Mouse (Mus musculus): ENCODE data around the gene Gm20388.
A peak's percentile ranks its signal among the peaks of the same experiment; 100 is the strongest.

Gm20388 gene

DNA sequence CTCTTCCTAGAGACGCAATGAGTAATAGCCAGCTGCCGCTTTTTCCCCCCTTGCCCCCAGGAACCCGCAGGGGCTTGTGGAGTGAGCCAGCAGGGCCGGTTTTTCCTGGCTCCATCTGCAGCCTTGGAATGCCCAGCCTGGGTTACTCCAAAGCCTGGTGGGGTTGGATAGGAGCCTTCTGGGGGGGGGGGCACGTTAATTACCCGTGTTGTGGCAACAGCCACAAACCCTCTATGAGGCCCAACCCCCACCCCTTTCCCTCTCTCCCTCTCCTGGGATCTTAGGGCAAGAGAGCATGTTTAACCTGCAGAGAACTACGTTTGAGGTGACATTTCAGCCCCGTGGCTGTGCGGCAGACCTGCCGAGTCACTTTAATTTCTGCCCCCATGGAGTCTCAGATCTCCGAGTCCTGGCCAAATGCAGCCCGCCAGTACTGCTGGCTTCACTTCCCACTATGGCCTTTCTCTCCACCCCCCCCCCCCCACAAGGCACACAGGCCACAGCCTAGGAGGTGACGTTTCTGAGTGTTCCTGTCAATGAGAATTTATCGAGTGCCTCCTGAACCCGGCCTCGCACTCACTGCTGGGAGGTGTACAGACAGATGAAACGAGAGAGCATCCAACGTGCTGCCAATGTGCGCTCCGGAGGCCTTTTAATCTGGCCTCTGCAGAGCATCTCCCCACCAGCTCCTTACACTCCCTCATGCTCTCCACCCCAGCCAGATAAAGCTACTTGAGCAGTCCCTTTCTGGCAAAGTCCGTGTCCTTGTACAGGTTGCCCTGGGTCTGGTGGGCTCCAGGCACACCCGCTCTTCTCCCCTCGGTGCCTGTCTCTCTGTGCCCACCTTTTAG, 629.4 kb downstream of the Gm20388 start:
- DNase-seq (ENCODE audit: extremely low read depth, insufficient read length, low spot score) = peak; percentile 32

DNA sequence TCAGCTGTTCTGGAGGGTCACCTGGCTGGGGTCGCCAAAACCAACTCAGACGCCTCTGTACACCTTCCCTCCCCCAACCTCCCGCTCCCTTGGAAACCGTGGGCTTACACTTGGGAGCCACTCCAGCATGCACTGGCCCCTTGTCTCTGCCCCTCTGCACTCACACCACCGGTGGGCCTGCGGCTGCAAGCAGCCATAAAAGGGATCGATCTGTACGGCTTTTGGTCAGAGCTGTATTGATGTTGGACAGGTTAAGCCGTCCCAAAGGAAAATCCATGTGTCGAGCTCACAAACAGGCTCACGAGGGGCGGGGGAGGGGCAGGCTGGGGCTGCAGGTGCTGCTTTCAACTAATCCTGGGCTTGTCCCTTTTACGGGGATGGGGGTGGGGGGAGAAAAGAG, 632.4 kb downstream of the Gm20388 start:
- DNase-seq (ENCODE audit: extremely low read depth, insufficient read length, low spot score) = no peak

DNA sequence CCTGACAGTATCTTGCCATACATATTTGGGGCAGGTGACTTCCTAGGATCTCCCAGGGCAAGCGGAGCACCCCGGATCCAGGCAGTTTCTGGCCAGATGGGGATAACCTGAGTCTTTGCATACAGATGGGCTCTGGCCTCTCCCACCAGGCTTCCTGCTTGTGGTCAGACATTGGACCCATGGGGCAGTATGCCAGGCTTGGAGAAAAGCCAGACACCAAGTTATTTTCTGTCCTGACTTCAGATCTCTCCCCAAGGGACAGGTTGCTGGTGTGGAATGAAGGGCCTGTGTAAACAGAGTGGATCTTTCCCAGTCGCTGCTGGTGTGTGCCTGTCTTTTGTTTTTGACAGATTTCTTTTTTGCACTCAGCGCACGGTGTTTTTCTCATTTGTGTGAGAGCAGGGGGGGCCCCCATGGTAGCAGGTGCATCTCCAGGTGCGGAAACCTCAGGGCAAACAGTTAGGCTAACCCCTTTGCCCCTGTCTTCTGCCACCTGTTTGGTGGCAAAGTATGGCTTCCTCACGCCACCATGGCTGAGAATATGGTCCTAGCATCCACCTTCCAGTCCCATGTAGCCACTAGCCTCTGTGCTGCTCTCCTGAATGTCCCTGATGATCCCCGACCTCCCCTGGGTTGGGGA, 632.9 kb downstream of the Gm20388 start:
- peak; percentile 57 for DNase-seq (ENCODE audit: extremely low read depth, insufficient read length, low spot score)

DNA sequence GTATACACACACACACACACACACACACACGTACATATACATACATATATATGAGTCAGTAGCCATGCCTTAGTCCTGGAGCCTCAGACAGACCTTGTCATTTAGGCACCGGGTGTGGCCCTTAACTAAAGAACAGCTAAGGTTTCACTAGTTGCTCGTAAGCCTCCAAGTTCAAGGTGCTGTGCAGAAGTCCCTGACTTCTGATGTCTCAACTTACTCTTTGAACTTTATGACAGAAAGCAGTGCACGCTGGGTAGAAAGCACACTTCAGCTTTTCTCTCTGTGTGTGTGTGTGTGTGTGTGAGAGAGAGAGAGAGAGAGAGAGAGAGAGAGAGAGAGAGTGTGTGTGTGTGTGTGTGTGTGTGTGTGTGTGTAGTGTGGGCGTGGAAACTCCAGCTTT, 633.5 kb downstream of the Gm20388 start:
- DNase-seq (ENCODE audit: extremely low read depth, insufficient read length, low spot score) = no peak

- DNase-seq (ENCODE audit: extremely low read depth, insufficient read length, low spot score) = no peak
Measured at GRCm38 (mm10) chr8:120547562-120547961, 636.9 kb downstream of the Gm20388 start.

- DNase-seq (ENCODE audit: extremely low read depth, insufficient read length, low spot score) = no peak
Measured at GRCm38 (mm10) chr8:120548313-120548761, 637.7 kb downstream of the Gm20388 start.

DNA sequence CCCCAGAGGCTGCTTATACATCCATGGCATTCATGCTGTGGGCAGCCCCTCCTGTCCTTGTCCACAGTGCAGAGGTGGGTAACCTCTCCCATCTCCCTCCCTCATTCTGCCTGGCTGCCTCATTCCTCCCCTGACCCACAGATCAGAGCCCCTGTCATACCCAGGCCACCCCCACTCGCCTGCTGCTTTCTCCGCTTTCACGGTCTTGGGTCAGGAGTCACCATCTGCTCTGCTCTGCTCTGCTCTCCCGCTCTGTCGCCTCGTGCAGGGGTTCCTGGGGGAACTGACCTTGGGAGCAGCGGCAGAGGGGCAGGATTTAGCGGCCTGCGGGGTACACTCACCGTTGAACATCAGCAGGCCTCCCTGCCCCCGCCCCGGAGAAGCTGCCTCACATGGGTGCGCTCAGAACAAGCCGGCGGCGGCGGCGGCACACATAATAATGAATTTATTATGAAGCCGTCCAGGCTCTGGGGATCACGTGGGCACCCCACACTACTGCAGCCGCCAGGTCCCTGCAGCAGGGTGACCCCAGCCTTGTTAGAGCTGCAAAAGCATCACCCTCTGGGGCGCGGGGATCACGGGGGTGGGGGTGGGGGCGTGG, 638.8 kb downstream of the Gm20388 start:
- DNase-seq (ENCODE audit: extremely low read depth, insufficient read length, low spot score) = no peak

- DNase-seq (ENCODE audit: extremely low read depth, insufficient read length, low spot score) = no peak
Measured at GRCm38 (mm10) chr8:120549922-120550321, 639.3 kb downstream of the Gm20388 start.

- no peak for DNase-seq (ENCODE audit: extremely low read depth, insufficient read length, low spot score)
Measured at GRCm38 (mm10) chr8:120550430-120550829, 639.8 kb downstream of the Gm20388 start.

GRCm38 (mm10) chr8:120550937-120551676, 640.5 kb downstream of the Gm20388 start:
- DNase-seq (ENCODE audit: extremely low read depth, insufficient read length, low spot score) = no peak

DNA sequence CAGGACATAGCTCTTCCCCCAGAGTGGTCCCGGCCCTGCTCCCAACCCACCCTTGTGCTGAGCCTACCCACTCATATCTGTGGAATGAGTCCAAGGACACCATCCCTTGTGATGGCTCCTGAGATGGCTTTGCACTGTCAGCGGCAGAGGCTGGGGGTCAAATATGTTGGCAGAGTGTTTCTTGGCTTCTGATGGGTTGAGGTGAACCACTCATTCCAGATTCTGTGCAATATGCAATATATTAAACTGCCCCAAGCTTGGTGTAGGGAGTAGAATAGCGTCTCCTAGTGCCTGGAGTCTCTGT, 641.0 kb downstream of the Gm20388 start:
- no peak for DNase-seq (ENCODE audit: extremely low read depth, insufficient read length, low spot score)

- DNase-seq (ENCODE audit: extremely low read depth, insufficient read length, low spot score) = no peak
Measured at GRCm38 (mm10) chr8:120552509-120552908, 641.9 kb downstream of the Gm20388 start.

DNA sequence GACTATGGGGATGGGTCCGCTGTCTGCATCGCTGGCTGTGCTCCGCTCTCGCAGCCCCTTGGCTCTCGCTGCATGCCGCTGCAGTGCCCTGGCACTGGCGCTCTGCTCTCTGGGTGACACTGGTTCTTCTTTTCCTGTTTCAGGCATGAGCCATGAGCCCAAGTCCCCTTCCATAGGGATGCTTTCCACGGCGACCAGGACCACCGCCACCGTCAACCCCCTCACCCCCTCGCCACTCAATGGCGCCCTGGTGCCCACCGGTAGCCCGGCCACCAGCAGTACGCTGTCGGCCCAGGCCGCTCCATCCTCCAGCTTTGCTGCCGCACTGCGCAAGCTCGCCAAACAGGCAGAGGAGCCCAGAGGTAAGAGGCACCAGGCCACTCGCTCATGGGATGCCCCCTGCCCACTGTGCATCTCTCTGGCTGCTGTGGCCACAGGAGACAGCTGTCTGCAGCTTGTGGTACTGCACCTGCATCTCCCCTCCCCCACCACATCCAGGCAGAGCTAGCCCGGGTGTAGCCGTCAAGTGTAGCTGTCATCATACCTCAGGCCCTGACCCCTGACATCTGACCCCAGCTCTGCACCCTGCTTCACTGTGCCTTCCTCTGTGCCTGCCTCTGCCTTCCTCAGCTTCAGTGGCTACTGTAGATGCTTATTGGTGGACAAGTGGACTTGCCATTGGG, 642.9 kb downstream of the Gm20388 start:
- no peak for DNase-seq (ENCODE audit: extremely low read depth, insufficient read length, low spot score)

- DNase-seq (ENCODE audit: extremely low read depth, insufficient read length, low spot score) = no peak
Measured at GRCm38 (mm10) chr8:120554466-120555039, 643.9 kb downstream of the Gm20388 start.

DNA sequence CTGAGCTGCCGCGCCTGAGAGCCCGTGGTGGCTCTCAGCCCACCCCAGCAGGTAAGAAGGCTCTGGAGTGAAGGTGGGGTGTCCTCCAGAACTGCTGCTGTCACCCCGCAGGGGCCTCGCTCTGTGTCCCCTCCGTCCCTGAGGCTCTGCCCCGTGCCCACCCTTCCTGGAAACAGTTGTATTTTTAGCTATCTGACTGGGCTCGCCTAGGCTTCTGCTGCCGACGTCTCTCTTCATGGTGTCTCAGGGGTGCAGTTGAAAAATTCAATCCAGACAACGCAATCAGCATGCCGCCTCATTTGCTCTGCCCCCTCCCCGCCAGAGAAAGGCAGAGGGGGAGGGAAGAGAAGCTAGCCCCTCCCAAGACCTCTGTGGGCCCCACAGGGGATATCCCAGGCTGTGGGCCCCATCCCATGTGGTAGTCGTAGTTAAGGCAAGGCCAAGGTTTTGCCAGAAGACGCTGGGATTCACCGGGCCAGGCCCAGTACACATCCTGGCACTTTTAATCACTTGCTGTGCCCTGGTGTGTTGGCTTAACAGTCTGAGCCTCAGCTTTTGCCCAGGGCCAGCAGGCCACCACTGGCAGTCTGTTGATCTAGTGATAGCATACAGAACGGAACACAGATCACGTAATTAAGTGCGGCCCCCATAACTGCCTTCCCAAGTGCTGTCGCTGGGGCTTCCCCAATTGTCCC, 645.7 kb downstream of the Gm20388 start:
- DNase-seq (ENCODE audit: extremely low read depth, insufficient read length, low spot score) = no peak

DNA sequence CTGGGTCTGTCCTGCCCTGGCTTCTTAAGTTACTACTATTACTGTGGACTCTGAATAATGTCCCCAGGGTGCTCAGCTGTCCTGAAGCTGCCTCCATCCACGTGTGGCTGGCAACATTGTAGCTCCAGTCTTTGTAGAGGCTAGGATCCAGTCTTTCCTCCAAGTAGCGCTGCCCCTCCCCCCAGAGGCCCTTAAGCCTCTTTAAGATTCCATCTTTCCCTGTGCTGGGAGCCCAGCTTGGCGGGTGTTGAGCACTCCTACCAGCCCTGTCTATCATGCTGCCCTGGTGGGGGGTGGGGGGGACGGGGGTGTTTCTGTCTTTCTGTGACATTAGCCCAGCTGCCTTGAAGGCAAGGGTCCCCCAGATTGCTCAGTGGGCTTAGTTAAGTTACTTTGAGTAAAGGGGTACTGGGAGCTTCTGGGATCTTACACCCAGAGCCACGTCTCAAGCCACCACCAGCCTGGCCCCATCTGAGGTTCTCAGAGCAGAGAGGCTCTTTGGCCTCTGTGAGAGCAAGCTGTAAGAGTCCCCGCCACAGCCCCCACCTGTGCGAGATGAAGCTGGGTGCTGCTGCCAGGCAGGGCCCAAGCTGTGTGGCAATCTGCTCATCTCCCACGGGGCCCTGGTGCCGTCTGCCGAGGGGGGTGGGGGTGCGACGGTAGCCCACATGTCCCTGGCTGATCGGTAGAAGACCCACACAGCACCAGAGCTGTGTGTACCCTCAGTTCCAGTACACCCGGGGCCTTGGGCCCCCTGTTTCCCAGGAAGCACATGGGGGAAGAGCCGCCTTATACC, 646.7 kb downstream of the Gm20388 start:
- no peak for DNase-seq (ENCODE audit: extremely low read depth, insufficient read length, low spot score)

- DNase-seq (ENCODE audit: extremely low read depth, insufficient read length, low spot score) = no peak
Measured at GRCm38 (mm10) chr8:120558162-120558561, 647.5 kb downstream of the Gm20388 start.

DNA sequence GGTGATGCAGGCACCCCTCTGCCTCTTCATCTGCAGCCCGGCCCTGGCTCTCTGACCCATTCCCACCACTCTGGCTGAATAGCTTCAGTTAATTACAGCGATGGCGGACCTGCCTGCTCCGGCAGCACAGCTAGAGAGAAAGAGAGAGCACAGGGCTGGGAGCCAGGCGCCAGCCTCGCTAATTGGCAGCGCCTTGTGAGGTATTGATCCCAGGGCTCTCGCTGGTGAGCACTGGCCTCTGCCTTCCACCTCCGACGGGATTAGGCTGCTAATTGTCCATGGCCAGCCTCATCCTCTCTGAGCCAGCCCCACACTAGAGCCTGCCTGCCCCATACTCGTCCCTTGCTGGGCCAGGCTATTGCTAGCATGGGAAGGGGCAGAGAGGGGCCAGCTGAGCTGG, 649.0 kb downstream of the Gm20388 start:
- no peak for DNase-seq (ENCODE audit: extremely low read depth, insufficient read length, low spot score)

DNA sequence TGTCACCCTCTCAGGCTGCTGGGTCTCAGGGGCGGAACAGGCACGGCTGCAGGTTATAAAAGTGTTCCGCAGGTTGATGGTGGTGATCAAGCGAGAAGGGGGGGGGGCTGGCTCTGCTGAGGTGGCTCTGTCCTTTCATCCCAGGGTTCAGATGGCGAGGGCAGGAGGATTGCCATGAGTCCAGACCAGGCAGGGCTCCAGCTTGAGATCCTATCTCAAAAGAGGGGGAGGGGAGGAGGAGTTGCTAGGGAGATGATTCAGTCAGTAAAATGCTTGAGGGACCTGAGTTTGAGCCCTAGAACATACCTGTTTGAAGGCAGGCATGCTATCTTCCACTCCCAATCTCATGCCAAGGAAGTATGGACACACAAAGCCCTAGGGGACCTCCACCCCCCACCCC, 649.9 kb downstream of the Gm20388 start:
- DNase-seq (ENCODE audit: extremely low read depth, insufficient read length, low spot score) = no peak

Measured in 3134 (cell line).